Mouse (Mus musculus): ENCODE data around the gene Katnal1. TPM values are rescaled to one million over a fixed set of nuclear protein-coding genes. Genes with fewer than 3 reads are reported as not detected.

Katnal1 gene
- polyA plus RNA-seq, 1 experiment from 2014 or later, result 25.4 TPM

DNA sequence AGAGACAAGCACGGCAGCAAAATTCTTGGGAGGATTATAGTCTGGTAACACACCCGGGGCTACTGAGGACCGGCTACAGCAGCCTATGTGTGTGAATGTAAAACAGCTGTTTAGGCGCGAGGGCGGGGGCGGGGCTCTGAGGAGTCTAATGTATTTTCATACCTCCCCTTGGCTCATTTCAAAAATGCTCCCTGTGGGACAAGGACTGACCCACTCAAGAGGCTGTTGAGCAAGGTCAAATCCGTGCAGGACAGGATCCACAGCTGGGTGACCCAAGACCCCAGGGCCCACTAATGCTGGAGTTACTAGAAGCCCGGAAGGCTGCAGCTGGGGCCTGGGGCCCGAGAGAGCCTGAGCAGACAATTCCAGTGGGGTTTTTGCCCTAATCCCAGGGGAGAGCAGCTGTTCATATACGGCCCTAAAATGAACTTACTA, 10.8 kb upstream of the Katnal1 start:
- H3K27me3 ChIP-seq, result no peaks in the 10 kb centered on the region
- H3K4me1 ChIP-seq, result peaks cover 4% of the 10 kb centered on the region; the same call in 1 of the 2 replicates
- WGBS, result 47% methylated on average over 11 of the region's 11 CpGs
- H3K36me3 ChIP-seq, result no peaks in the 10 kb centered on the region
- ATAC-seq (ENCODE audit: insufficient number of reproducible peaks, insufficient read depth, low FRiP score, low TSS enrichment), result no peak
- H3K4me3 ChIP-seq, result no peak overlapping the region
- H3K4me2 ChIP-seq (replicated peaks), result no peak overlapping the region
- H3K9ac ChIP-seq, result no peak overlapping the region
- H3K9me3 ChIP-seq, result 0 out of 2 replicates have a peak, but pooled peaks cover 4% of the 10 kb centered on the region
- no peak overlapping the region for H3K27ac ChIP-seq

GRCm38 (mm10) chr5:148936516-148936951, 7.4 kb upstream of the Katnal1 start:
- Histone ChIP-seq H3K4me2 (replicated peaks) (no peak overlapping the region), H3K9me3 (0 out of 2 replicates have a peak, but pooled peaks cover 4% of the 10 kb centered on the region), H3K4me1 (peaks cover 4% of the 10 kb centered on the region; the same call in 1 of the 2 replicates), H3K9ac (no peak overlapping the region), H3K4me3 (no peak overlapping the region), H3K27ac (no peak overlapping the region), H3K36me3 (no peaks in the 10 kb centered on the region), H3K27me3 (no peaks in the 10 kb centered on the region)
- no peak for ATAC-seq (ENCODE audit: insufficient number of reproducible peaks, insufficient read depth, low FRiP score, low TSS enrichment)
- 84% methylated on average over 3 of the region's 3 CpGs for WGBS

GRCm38 (mm10) chr5:148935871-148936270, 6.8 kb upstream of the Katnal1 start:
- no peak overlapping the region for H3K27ac ChIP-seq
- ATAC-seq (ENCODE audit: insufficient number of reproducible peaks, insufficient read depth, low FRiP score, low TSS enrichment), result no peak
- H3K9me3 ChIP-seq, result 0 out of 2 replicates have a peak, but pooled peaks cover 4% of the 10 kb centered on the region
- no peak overlapping the region for H3K4me2 ChIP-seq (replicated peaks)
- no peaks in the 10 kb centered on the region for H3K36me3 ChIP-seq
- H3K9ac ChIP-seq, result no peak overlapping the region
- no peak overlapping the region for H3K4me3 ChIP-seq
- H3K4me1 ChIP-seq, result peaks cover 4% of the 10 kb centered on the region; the same call in 1 of the 2 replicates
- WGBS, result 82% methylated on average over 6 of the region's 6 CpGs
- no peaks in the 10 kb centered on the region for H3K27me3 ChIP-seq

DNA sequence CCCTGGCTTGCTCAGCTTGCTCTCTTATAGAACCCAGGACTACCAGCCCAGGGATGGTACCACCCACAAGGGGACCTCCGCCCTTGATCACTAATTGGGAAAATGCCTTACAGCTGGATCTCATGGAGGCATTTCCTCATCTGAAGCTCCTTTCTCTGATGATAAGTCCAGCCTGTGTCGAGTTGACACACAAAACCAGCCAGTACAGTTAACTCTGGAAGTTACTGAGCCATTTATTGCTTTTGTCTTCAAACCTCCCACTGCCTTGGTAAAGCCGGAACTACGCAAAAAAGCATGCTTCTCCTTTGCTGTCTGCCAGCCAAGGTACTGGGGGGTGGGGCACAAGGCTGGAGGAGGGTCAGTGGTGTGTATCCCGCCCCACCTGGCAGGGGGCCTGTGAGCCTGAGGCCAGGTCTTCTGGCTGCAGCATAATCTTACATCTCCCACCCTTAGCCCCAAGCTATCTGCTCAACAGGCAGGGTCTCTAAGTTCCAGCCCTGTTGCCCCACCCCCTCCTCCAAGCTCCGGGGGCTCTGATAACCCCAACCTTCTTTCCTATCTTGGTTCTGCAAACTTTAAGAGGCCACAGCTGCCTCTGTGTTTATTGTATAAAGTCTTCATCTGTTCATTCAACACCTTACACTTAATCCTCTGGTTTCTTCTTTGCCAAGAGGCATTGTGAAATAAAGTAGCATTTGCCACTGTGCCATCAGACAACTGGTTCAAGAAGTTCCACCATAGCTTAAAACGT, 6.1 kb upstream of the Katnal1 start:
- H3K4me2 ChIP-seq (replicated peaks), result no peak overlapping the region
- WGBS, result 36% methylated on average over 7 of the region's 7 CpGs
- no peak overlapping the region for H3K9ac ChIP-seq
- peak; percentile 52; the same call in 1 of the 2 replicates for ATAC-seq (ENCODE audit: insufficient number of reproducible peaks, insufficient read depth, low FRiP score, low TSS enrichment)
- H3K27ac ChIP-seq, result peak overlapping the region; percentile 57
- 0 out of 2 replicates have a peak, but pooled peaks cover 4% of the 10 kb centered on the region for H3K9me3 ChIP-seq
- H3K4me1 ChIP-seq, result peaks cover 4% of the 10 kb centered on the region; the same call in 1 of the 2 replicates
- H3K36me3 ChIP-seq, result no peaks in the 10 kb centered on the region
- no peak overlapping the region for H3K4me3 ChIP-seq
- H3K27me3 ChIP-seq, result no peaks in the 10 kb centered on the region

- no peak overlapping the region for H3K4me3 ChIP-seq
- no peak overlapping the region for H3K27ac ChIP-seq
- H3K4me1 ChIP-seq, result peaks cover 4% of the 10 kb centered on the region; the same call in 1 of the 2 replicates
- no peaks in the 10 kb centered on the region for H3K27me3 ChIP-seq
- 56% methylated on average over 6 of the region's 6 CpGs for WGBS
- H3K4me2 ChIP-seq (replicated peaks), result no peak overlapping the region
- 0 out of 2 replicates have a peak, but pooled peaks cover 4% of the 10 kb centered on the region for H3K9me3 ChIP-seq
- ATAC-seq (ENCODE audit: insufficient number of reproducible peaks, insufficient read depth, low FRiP score, low TSS enrichment), result no peak
- H3K9ac ChIP-seq, result no peak overlapping the region
- H3K36me3 ChIP-seq, result no peaks in the 10 kb centered on the region
These were observed 5.3 kb upstream of the Katnal1 start for GRCm38 (mm10) chr5:148934457-148934856.

DNA sequence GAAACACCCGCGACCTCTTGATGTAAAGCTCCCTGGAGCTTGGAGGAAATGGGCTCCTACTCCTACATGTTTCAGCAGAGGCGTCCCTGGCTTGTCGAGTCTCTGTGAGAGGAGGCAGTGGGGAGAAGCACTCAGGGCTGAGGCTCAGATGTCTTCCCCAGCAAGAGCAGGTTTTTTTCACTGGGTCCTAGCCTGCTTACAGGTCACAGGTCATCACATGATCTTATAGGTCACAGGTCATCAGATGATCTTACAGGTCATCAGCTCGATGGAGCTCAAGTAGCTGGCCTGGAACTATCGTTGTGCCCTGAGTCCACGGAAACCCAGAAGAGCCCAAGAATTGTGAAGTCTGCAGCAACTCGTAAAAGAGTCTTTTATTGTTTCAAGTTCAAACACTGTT, 4.6 kb upstream of the Katnal1 start:
- H3K4me2 ChIP-seq (replicated peaks), result no peak overlapping the region
- no peaks in the 10 kb centered on the region for H3K36me3 ChIP-seq
- no peak overlapping the region for H3K27ac ChIP-seq
- 0 out of 2 replicates have a peak, but pooled peaks cover 4% of the 10 kb centered on the region for H3K9me3 ChIP-seq
- ATAC-seq (ENCODE audit: insufficient number of reproducible peaks, insufficient read depth, low FRiP score, low TSS enrichment), result no peak
- H3K9ac ChIP-seq, result no peak overlapping the region
- WGBS, result 57% methylated on average over 8 of the region's 8 CpGs
- H3K4me1 ChIP-seq, result peaks cover 7% of the 10 kb centered on the region; the same call in 1 of the 2 replicates
- H3K27me3 ChIP-seq, result no peaks in the 10 kb centered on the region
- H3K4me3 ChIP-seq, result no peak overlapping the region

DNA sequence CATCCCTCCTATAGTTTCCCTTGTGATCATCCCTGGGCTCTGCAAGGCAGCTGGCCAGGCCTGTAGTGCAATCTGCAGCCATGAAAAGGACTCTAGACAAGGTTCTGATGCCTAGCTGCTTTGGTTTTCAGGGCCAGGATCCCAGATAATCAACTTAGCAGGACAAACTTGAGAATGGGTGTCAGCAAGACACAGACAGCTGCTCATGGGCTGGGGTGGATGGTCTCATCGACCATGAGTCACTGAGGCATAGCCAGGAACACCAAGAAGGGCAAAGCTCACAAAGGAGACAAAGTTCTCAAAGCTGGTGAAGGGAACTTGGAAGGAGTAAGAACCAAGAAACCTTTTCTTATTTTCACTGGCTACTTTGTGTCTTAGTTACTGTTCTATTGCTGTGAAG, 2.2 kb upstream of the Katnal1 start:
- Histone ChIP-seq H3K4me3 (no peak overlapping the region), H3K9ac (no peak overlapping the region), H3K4me1 (peaks cover 10% of the 10 kb centered on the region; the same call in 1 of the 2 replicates), H3K4me2 (replicated peaks) (no peak overlapping the region), H3K36me3 (0 out of 2 replicates have a peak, but pooled peaks cover 3% of the 10 kb centered on the region), H3K27me3 (no peaks in the 10 kb centered on the region), H3K9me3 (no peaks in the 10 kb centered on the region), H3K27ac (no peak overlapping the region; the same call in 1 of the 2 replicates)
- 86% methylated on average over 1 of the region's 1 CpGs for WGBS
- ATAC-seq (ENCODE audit: insufficient number of reproducible peaks, insufficient read depth, low FRiP score, low TSS enrichment), result no peak

DNA sequence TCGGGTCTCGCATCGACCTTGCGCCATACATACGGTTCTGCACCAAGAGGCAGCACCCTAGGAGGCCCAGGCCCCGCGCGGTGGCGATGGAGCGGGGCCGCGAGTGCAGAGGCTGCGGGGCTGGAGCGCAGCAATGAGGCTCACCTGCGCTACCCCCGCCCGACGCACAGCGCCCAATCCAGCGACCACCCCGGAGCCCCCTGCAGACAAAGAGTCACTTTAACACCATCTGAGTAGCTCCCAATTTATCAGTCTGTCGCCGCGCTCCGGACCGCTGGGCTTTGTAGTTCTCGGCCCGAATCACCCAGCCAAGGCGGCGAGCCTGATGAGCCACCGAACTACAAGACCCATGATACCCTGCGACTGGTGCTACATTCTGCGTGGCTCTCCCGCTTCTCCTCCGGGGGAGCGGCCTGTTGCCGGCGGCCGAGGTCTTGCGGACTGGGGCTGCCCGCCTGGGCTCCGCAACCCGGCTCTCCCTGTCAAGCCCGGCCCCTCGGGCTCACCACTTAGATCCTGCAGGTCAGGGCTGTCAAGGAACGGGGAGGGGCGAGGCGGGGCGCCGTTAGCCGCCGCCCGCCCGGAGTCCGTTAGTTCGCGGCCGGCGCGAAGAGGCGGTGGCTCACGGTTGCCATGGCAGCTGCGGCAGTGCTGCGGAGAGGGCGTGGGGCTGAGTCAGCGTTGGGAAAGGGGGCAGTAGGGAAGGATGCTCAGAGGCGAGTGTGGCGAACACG, 571 bp downstream of the Katnal1 start:
- WGBS, result under 1% methylated on average over 69 of the region's 69 CpGs
- no peaks in the 10 kb centered on the region for H3K27me3 ChIP-seq

GRCm38 (mm10) chr5:148927717-148928223, 1.4 kb downstream of the Katnal1 start:
- H3K4me1 ChIP-seq, result peaks cover 7% of the 10 kb centered on the region; the same call in 1 of the 2 replicates
- peaks cover 11% of the 10 kb centered on the region; the same call in 1 of the 2 replicates for H3K36me3 ChIP-seq
- peak overlapping the region; percentile 94 for H3K27ac ChIP-seq
- peak overlapping the region; percentile 82 for H3K9ac ChIP-seq
- H3K4me3 ChIP-seq, result peak overlapping the region; percentile 72
- H3K4me2 ChIP-seq (replicated peaks), result peak overlapping the region; percentile 81
- ATAC-seq (ENCODE audit: insufficient number of reproducible peaks, insufficient read depth, low FRiP score, low TSS enrichment), result no peak
- 53% methylated on average over 5 of the region's 5 CpGs for WGBS
- H3K27me3 ChIP-seq, result no peaks in the 10 kb centered on the region
- no peaks in the 10 kb centered on the region for H3K9me3 ChIP-seq

More for the DNA sequence above, 571 bp downstream of the Katnal1 start:
- Histone ChIP-seq H3K4me2 (replicated peaks) (peak overlapping the region; percentile 81), H3K9me3 (no peaks in the 10 kb centered on the region), H3K4me3 (peak overlapping the region; percentile 72), H3K27ac (peak overlapping the region; percentile 94), H3K9ac (peak overlapping the region; percentile 82), H3K36me3 (peaks cover 11% of the 10 kb centered on the region; the same call in 1 of the 2 replicates), H3K4me1 (peaks cover 7% of the 10 kb centered on the region; the same call in 1 of the 2 replicates)
- ATAC-seq (ENCODE audit: insufficient number of reproducible peaks, insufficient read depth, low FRiP score, low TSS enrichment), result peak; percentile 97

DNA sequence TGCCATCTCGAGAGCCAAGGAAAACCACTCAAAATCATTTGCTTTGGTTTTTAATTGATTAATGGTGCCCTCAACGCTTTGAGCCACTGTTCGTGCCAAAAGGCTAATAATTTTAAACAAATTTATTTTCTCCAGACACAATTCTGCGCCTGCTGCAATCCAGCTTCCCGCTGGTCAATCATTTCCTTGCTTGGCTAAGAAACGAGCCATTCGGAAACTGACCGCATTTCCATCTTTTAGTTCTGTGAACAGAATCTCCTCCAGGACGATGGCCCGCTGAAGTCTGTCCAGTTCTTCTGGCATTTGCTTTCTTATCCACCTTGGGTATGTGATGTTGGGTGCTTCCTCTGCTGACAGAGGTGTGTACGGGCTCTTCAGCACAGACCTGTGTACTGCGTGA, 4.5 kb downstream of the Katnal1 start:
- Histone ChIP-seq H3K9ac (no peak overlapping the region), H3K4me1 (peaks cover 7% of the 10 kb centered on the region; the same call in 1 of the 2 replicates), H3K9me3 (no peaks in the 10 kb centered on the region), H3K4me2 (replicated peaks) (no peak overlapping the region), H3K36me3 (peaks cover 11% of the 10 kb centered on the region; the same call in 1 of the 2 replicates), H3K4me3 (no peak overlapping the region), H3K27me3 (no peaks in the 10 kb centered on the region), H3K27ac (no peak overlapping the region)
- WGBS, result 91% methylated on average over 12 of the region's 12 CpGs
- ATAC-seq (ENCODE audit: insufficient number of reproducible peaks, insufficient read depth, low FRiP score, low TSS enrichment), result no peak

DNA sequence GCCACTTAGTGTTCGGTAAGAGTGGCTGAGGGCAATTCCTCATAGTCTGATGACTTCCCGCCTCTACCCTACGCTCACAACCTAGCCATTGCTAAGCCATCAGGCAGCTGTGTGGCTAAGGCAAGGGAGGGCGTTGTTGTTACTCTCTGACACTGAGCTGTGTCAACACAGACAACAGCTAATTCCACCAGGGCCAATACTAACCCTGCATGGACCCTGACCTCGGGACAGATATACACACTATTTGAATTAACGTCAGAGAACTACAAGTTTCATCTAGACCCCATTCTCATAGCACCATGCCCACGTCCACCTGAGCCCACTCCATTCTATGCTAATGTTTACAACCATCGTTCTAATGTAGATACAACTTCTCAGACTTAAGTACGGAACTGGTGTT, 5.1 kb downstream of the Katnal1 start:
- no peak overlapping the region for H3K4me3 ChIP-seq
- no peak overlapping the region for H3K9ac ChIP-seq
- no peak for ATAC-seq (ENCODE audit: insufficient number of reproducible peaks, insufficient read depth, low FRiP score, low TSS enrichment)
- no peaks in the 10 kb centered on the region for H3K9me3 ChIP-seq
- no peak overlapping the region for H3K27ac ChIP-seq
- no peaks in the 10 kb centered on the region for H3K27me3 ChIP-seq
- peaks cover 4% of the 10 kb centered on the region; the same call in 1 of the 2 replicates for H3K4me1 ChIP-seq
- peaks cover 14% of the 10 kb centered on the region; the same call in 1 of the 2 replicates for H3K36me3 ChIP-seq
- no peak overlapping the region for H3K4me2 ChIP-seq (replicated peaks)
- 89% methylated on average over 9 of the region's 9 CpGs for WGBS
